Comparison of ENCODE assay signal across 8 mouse cellular contexts in the genomic region with DNA sequence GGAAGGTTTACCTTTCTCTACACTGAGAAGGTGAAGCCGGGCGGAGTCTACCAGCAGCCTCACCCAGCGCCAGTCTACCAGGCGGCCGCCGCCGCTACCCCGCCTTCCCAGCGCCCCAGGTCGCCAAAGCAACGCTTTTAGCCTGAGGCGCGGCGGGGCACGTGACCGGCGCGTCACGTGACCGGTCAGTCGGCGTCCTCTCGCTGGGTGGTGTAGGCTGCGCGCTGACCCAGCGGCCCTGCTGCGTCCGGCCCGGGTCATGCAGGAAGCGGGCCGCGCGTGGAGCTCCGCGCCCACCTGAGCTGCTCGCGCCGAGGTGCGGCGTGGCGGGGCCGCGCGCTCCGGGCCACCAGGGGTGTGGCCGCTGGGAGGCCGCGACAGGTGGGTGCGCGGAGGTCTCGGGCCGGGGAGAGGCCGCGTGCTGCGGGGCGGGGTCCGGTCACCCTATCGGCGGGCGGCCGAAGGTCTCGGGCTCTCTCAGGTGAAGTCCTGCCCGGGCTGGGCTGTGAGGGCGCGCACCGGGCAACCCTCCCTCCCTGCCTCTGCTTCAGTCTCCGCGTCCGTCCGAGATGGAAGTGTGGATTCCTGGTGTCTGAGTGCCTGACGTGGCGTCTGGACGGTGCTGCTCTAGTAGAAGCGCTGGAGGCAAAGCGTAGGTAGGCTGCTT. TPM values are rescaled to one million over a fixed set of nuclear protein-coding genes. Genes with fewer than 3 reads are reported as not detected.
DNase-seq lines count a peak whose midpoint lies in the region; ATAC-seq and TF ChIP-seq lines count a peak whose summit lies in the region.

A gene (plus strand): TSS at position 190 of the 667 bp plus-strand sequence.

- no peak for TF ChIP-seq POLR2A in ES-Bruce4 (IDR thresholded peaks at IDR 0.05; ENCODE audit: insufficient read depth, low read length)

- no peak within 1 kb of the TSS for H3K27ac ChIP-seq in ES-Bruce4 (ENCODE audit: insufficient read depth, low read length)
- H3K27ac ChIP-seq in forebrain, embryonic 13.5 days, result peak within 1 kb of the TSS; percentile 63
- H3K27ac ChIP-seq in neural tube, embryonic 15.5 days (replicated peaks), result peak within 1 kb of the TSS; percentile 79

- H3K27me3 ChIP-seq in ES-Bruce4 (ENCODE audit: control insufficient read depth, insufficient read depth, low read length, poor library complexity, severe bottlenecking), result 0 out of 2 replicates have a peak, but pooled peaks cover 2% of the 10 kb centered on the region
- H3K27me3 ChIP-seq in forebrain, embryonic 13.5 days, result peaks cover 3% of the 10 kb centered on the region
- H3K27me3 ChIP-seq in neural tube, embryonic 15.5 days (replicated peaks), result peaks cover 3% of the 10 kb centered on the region; the same call in 1 of the 2 replicates

- peak; percentile 71; the same call in 1 of the 2 replicates for TF ChIP-seq EP300 in ES-Bruce4 (IDR thresholded peaks at IDR 0.05; ENCODE audit: insufficient read depth, low read depth, low read length)

- H3K4me1 ChIP-seq in ES-Bruce4 (ENCODE audit: control insufficient read depth, insufficient read depth, low read length), result no peaks in the 10 kb centered on the region
- H3K4me1 ChIP-seq in forebrain, embryonic 13.5 days, result peaks cover 17% of the 10 kb centered on the region
- H3K4me1 ChIP-seq in neural tube, embryonic 15.5 days, result peaks cover 17% of the 10 kb centered on the region

- no peaks in the 10 kb centered on the region for H3K36me3 ChIP-seq in ES-Bruce4 (ENCODE audit: control insufficient read depth, insufficient read depth, low read length, poor library complexity, severe bottlenecking)
- H3K36me3 ChIP-seq in forebrain, embryonic 13.5 days (ENCODE audit: poor library complexity, severe bottlenecking), result no peaks in the 10 kb centered on the region
- H3K36me3 ChIP-seq in neural tube, embryonic 15.5 days, result no peaks in the 10 kb centered on the region

- peak; percentile 91 for DNase-seq in heart, postnatal 10 days
- peak; percentile 89 for DNase-seq in layer of hippocampus, adult 11-12 months (ENCODE audit: low spot score)
- DNase-seq in lung, adult 18-20 months, result peak; percentile 92 to 95
- peak; percentile 94 for DNase-seq in testis, postnatal 14 days (ENCODE audit: low spot score)

- ATAC-seq in cerebellum, adult (ENCODE audit: insufficient number of reproducible peaks, low FRiP score, low TSS enrichment), result peak; percentile 95
- ATAC-seq in forebrain, embryonic 13.5 days, result peak; percentile 93
- ATAC-seq in neural tube, embryonic 15.5 days (ENCODE audit: low FRiP score), result peak; percentile 94

- WGBS in forebrain, embryonic 13.5 days, result under 1% methylated on average over 70 of the region's 75 CpGs
- under 1% methylated on average over 71 of the region's 75 CpGs for WGBS in neural tube, embryonic 15.5 days

- intact Hi-C loops in heart, postnatal 10 days (cut with DNase I), result loop anchor here (5.0 kb wide), 1 partner anchor 76 kb away; a partner anchor contains a TSS

- no peaks in the 10 kb centered on the region for H3K9me3 ChIP-seq in ES-Bruce4 (replicated peaks; ENCODE audit: control insufficient read depth, insufficient read depth, low read length, poor library complexity, severe bottlenecking)
- H3K9me3 ChIP-seq in forebrain, embryonic 13.5 days (replicated peaks), result no peaks in the 10 kb centered on the region
- H3K9me3 ChIP-seq in neural tube, embryonic 15.5 days (replicated peaks), result no peaks in the 10 kb centered on the region

- H3K4me3 ChIP-seq in ES-Bruce4 (ENCODE audit: low read depth, low read length), result peak within 1 kb of the TSS; percentile 85
- H3K4me3 ChIP-seq in forebrain, embryonic 13.5 days, result peak within 1 kb of the TSS; percentile 93
- H3K4me3 ChIP-seq in neural tube, embryonic 15.5 days (replicated peaks), result peak within 1 kb of the TSS; percentile 99

- peak within 1 kb of the TSS; percentile 45 for H3K9ac ChIP-seq in ES-Bruce4 (ENCODE audit: low read depth, poor library complexity, severe bottlenecking)
- peak within 1 kb of the TSS; percentile 88 for H3K9ac ChIP-seq in forebrain, embryonic 13.5 days
- H3K9ac ChIP-seq in neural tube, embryonic 15.5 days (replicated peaks), result peak within 1 kb of the TSS; percentile 86

- TF ChIP-seq CTCF in ES-Bruce4 (IDR thresholded peaks at IDR 0.05; ENCODE audit: low read depth, low read length), result no peak

- H3K4me2 ChIP-seq in forebrain, embryonic 13.5 days, result peak within 1 kb of the TSS; percentile 67
- H3K4me2 ChIP-seq in neural tube, embryonic 15.5 days, result peak within 1 kb of the TSS; percentile 60

RNA-seq across cellular contexts. Expression of the gene that starts here (rescaled TPM):
- polyA plus RNA-seq in ES-Bruce4 (2011; ENCODE audit: insufficient read depth, insufficient read length, low read depth, missing spikeins), result 29.0 and 34.1 TPM in 2 replicates
- 40.7 and 49.3 TPM in 2 replicates for polyA plus RNA-seq in forebrain, embryonic 13.5 days (2015; fragmentation: Nextera tagmentation; extraction: Ambion mirVana)
- 10 to 100 TPM; 39.1 to 45.4 TPM for total RNA-seq in heart, postnatal 10 days (2021)
- 47.7 and 56.0 TPM in 2 replicates for polyA plus RNA-seq in neural tube, embryonic 15.5 days (2015; fragmentation: Nextera tagmentation; extraction: Ambion mirVana)
